Mouse (Mus musculus) neural tube, embryonic 11.5 days (tissue): Measurements from ENCODE around the gene Esr1. TPM values are rescaled to one million over a fixed set of nuclear protein-coding genes. Genes with fewer than 3 reads are reported as not detected.
"Not testable (repeated sequence)": the region's sequence is repeated elsewhere in the genome, so short reads cannot be mapped to it uniquely, and the experiment has no call there.

Experiments used
- ATAC-seq: fragments of 200-750 bp; cut with Nextera tagmentation; 2 replicates; pipeline ENCODE4 v1.8.0; 2017; ENCODE audit warnings: moderate number of reproducible peaks, mild to moderate bottlenecking, moderate TSS enrichment, moderate library complexity; ENCODE audit not compliant: insufficient read depth, low FRiP score, low TSS enrichment
- DNase-seq: peaks from one replicate; pipeline ENCODE4 v3.0.0-alpha.2; 2015; ENCODE audit warnings: low spot score
- H3K27ac ChIP-seq: fragments of 300-500 bp; sonication (generic); 2 replicates; pipeline ENCODE4 v1.5.1; 2014; ENCODE audit warnings: low read depth, mild to moderate bottlenecking, low read length
- H3K27me3 ChIP-seq: fragments of 300-500 bp; sonication (generic); 2 replicates; pipeline ENCODE4 v1.6.1; 2014; ENCODE audit warnings: mild to moderate bottlenecking, low read length, mixed read lengths; ENCODE audit not compliant: control insufficient read depth, insufficient read depth
- H3K36me3 ChIP-seq: fragments of 300-500 bp; sonication (generic); 2 replicates; pipeline ENCODE4 v1.6.1; 2014; ENCODE audit warnings: mild to moderate bottlenecking, low read length, moderate library complexity, mixed read lengths; ENCODE audit not compliant: control insufficient read depth, insufficient read depth
- H3K4me1 ChIP-seq: fragments of 300-500 bp; sonication (generic); 2 replicates; pipeline ENCODE4 v1.6.1; 2014; ENCODE audit warnings: low read length, mixed read lengths; ENCODE audit not compliant: control insufficient read depth, insufficient read depth
- H3K4me2 ChIP-seq: fragments of 300-500 bp; sonication (generic); 2 replicates; pipeline ENCODE4 v1.6.1; 2014; ENCODE audit warnings: low read depth, mild to moderate bottlenecking, moderate library complexity
- H3K4me3 ChIP-seq: fragments of 300-500 bp; sonication (generic); 2 replicates; pipeline ENCODE4 v1.5.1; 2014; ENCODE audit warnings: low read depth, low read length
- H3K9ac ChIP-seq: fragments of 300-500 bp; sonication (generic); 2 replicates; pipeline ENCODE4 v1.6.1; 2014; ENCODE audit warnings: mild to moderate bottlenecking, low read length
- H3K9me3 ChIP-seq: fragments of 300-500 bp; sonication (generic); 2 replicates; pipeline ENCODE4 v1.6.1; 2016; ENCODE audit warnings: low read length; ENCODE audit not compliant: control insufficient read depth
- WGBS: fragments of 180-500 bp; shearing (Covaris S2); extraction: QIAGEN DNeasy Blood & Tissue Kit; methylation state at CpG from one replicate; pipeline ENCODE4 v1.1.7; 2014; 5-methylcytosine and 5-hydroxymethylcytosine counted together
- polyA plus RNA-seq: library from polyadenylated mRNA; unstranded; fragments of >200 nt; fragmentation: Nextera tagmentation; extraction: Ambion mirVana; gene quantifications from 2 replicates; pipeline ENCODE4 v1.2.1, GENCODE M21; 2014

The Esr1 gene
- polyA plus RNA-seq, 1 experiment from 2014 or later = 0.08 TPM

DNA sequence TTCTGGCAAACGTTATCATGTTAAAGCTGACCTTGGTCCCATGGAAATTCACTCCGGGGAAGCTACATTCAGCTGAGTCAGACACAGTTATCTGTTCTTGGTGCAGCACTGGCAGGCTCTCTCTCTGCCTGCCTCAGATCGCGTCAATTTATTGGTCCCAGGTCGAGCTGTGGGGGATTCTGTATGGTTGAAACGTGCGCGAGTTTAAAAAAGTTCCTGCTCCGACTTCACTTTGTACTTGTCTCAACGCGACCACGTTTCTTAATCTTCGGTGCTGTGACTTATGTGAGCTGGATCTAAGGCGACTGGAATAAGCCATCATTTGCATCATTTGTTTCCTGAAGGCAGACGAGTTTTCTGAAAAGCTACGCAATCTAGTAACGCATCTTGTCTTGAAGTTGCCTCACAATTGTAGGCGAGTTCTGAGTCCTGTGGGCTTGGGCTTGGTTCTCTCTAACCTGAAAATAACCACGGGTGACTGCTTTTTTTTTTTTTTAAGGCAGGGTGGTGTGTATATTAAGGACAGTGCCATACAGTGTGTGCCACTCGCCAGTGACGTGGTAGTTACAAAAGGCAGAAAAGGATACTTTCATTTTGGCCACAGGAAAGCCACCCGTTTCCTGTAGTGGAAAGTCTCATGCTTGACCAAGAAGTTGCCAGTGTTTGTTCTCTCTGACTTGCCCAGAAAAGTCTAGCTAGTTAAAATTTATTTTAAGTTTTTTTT, 1.1 kb downstream of the Esr1 start:
- ATAC-seq = no peak
- 83% methylated on average over 22 of the region's 22 CpGs for WGBS

GRCm38 (mm10) chr10:4618026-4618425, 6.6 kb downstream of the Esr1 start:
- no peaks in the 10 kb centered on the region for H3K36me3 ChIP-seq
- WGBS = 87% methylated on average over 2 of the region's 2 CpGs
- H3K4me2 ChIP-seq = no peak overlapping the region
- H3K4me1 ChIP-seq = no peaks in the 10 kb centered on the region
- DNase-seq = no peak
- H3K9ac ChIP-seq = no peak overlapping the region
- ATAC-seq = no peak
- H3K27me3 ChIP-seq = no peaks in the 10 kb centered on the region
- no peak overlapping the region for H3K4me3 ChIP-seq
- H3K9me3 ChIP-seq = no peaks in the 10 kb centered on the region
- no peak overlapping the region for H3K27ac ChIP-seq

More for the DNA sequence above, 1.1 kb downstream of the Esr1 start:
- Histone ChIP-seq H3K36me3 (no peaks in the 10 kb centered on the region), H3K27me3 (no peaks in the 10 kb centered on the region), H3K9ac (no peak overlapping the region), H3K4me1 (no peaks in the 10 kb centered on the region), H3K27ac (no peak overlapping the region), H3K9me3 (no peaks in the 10 kb centered on the region), H3K4me3 (no peak overlapping the region), H3K4me2 (no peak overlapping the region)
- DNase-seq = no peak

GRCm38 (mm10) chr10:4618686-4619085, 7.3 kb downstream of the Esr1 start:
- no peaks in the 10 kb centered on the region for H3K36me3 ChIP-seq
- no peak overlapping the region for H3K9ac ChIP-seq
- H3K9me3 ChIP-seq = no peaks in the 10 kb centered on the region
- H3K4me3 ChIP-seq = no peak overlapping the region
- no peaks in the 10 kb centered on the region for H3K4me1 ChIP-seq
- H3K27ac ChIP-seq = no peak overlapping the region
- H3K4me2 ChIP-seq = no peak overlapping the region
- 76% methylated on average over 5 of the region's 5 CpGs for WGBS
- H3K27me3 ChIP-seq = no peaks in the 10 kb centered on the region
- ATAC-seq (no peak), DNase-seq (no peak)

GRCm38 (mm10) chr10:4619426-4619825, 8.0 kb downstream of the Esr1 start:
- not testable (repeated sequence) for H3K9ac ChIP-seq, DNase-seq, H3K9me3 ChIP-seq, H3K27me3 ChIP-seq, H3K27ac ChIP-seq, ATAC-seq, H3K4me1 ChIP-seq, H3K4me2 ChIP-seq, H3K4me3 ChIP-seq, H3K36me3 ChIP-seq
- 90% methylated on average over 1 of the region's 1 CpGs for WGBS

- Histone ChIP-seq H3K4me3 (no peak overlapping the region), H3K36me3 (no peaks in the 10 kb centered on the region), H3K9me3 (no peaks in the 10 kb centered on the region), H3K9ac (no peak overlapping the region), H3K4me1 (no peaks in the 10 kb centered on the region), H3K4me2 (no peak overlapping the region), H3K27ac (no peak overlapping the region), H3K27me3 (no peaks in the 10 kb centered on the region)
- ATAC-seq = no peak
- 90% methylated on average over 24 of the region's 24 CpGs for WGBS
- no peak for DNase-seq
These were observed 9.5 kb downstream of the Esr1 start for GRCm38 (mm10) chr10:4620596-4621504.

DNA sequence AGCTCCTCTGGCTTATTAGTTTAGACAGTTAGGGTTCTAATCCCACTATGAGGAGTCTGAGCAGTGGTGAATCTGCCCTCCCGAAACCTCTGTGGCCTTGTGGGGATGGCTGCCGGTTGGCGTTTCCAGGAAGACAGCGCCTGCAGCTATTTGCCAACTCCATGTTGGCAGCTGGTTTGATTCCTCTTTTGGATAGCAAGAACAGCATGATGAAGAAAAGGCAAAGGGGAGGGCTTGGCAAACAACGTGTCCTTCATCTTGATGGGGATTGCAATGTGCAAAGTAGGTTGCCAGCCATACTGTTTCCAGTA, 10.1 kb downstream of the Esr1 start:
- H3K27me3 ChIP-seq = no peaks in the 10 kb centered on the region
- H3K27ac ChIP-seq = no peak overlapping the region
- DNase-seq (no peak), ATAC-seq (no peak)
- H3K4me2 ChIP-seq = no peak overlapping the region
- H3K9me3 ChIP-seq = no peaks in the 10 kb centered on the region
- H3K36me3 ChIP-seq = no peaks in the 10 kb centered on the region
- H3K4me1 ChIP-seq = no peaks in the 10 kb centered on the region
- WGBS = 95% methylated on average over 5 of the region's 5 CpGs
- H3K9ac ChIP-seq = no peak overlapping the region
- no peak overlapping the region for H3K4me3 ChIP-seq

- Histone ChIP-seq H3K4me3 (no peak overlapping the region), H3K27ac (no peak overlapping the region), H3K36me3 (no peaks in the 10 kb centered on the region), H3K9me3 (no peaks in the 10 kb centered on the region), H3K4me1 (no peaks in the 10 kb centered on the region), H3K27me3 (no peaks in the 10 kb centered on the region), H3K4me2 (no peak overlapping the region), H3K9ac (no peak overlapping the region)
- no peak for ATAC-seq
- no peak for DNase-seq
These were observed 11.9 kb downstream of the Esr1 start for GRCm38 (mm10) chr10:4623319-4623718.

- Histone ChIP-seq H3K4me3 (no peak overlapping the region), H3K27me3 (no peaks in the 10 kb centered on the region), H3K9me3 (no peaks in the 10 kb centered on the region), H3K9ac (no peak overlapping the region), H3K27ac (no peak overlapping the region), H3K4me1 (no peaks in the 10 kb centered on the region), H3K36me3 (no peaks in the 10 kb centered on the region), H3K4me2 (no peak overlapping the region)
- DNase-seq (no peak), ATAC-seq (no peak)
- WGBS = 93% methylated on average over 4 of the region's 4 CpGs
These were observed 13.2 kb downstream of the Esr1 start for GRCm38 (mm10) chr10:4624581-4624980.

- 84% methylated on average over 6 of the region's 6 CpGs for WGBS
- H3K36me3 ChIP-seq = no peaks in the 10 kb centered on the region
- ATAC-seq = no peak
- no peaks in the 10 kb centered on the region for H3K9me3 ChIP-seq
- H3K27ac ChIP-seq = no peak overlapping the region
- H3K4me1 ChIP-seq = no peaks in the 10 kb centered on the region
- no peak for DNase-seq
- no peak overlapping the region for H3K4me2 ChIP-seq
- H3K27me3 ChIP-seq = no peaks in the 10 kb centered on the region
- no peak overlapping the region for H3K9ac ChIP-seq
- no peak overlapping the region for H3K4me3 ChIP-seq
These were observed 13.9 kb downstream of the Esr1 start for GRCm38 (mm10) chr10:4625300-4625699.
